ENCODE assay signal across 11 mouse cellular contexts in the genomic region with DNA sequence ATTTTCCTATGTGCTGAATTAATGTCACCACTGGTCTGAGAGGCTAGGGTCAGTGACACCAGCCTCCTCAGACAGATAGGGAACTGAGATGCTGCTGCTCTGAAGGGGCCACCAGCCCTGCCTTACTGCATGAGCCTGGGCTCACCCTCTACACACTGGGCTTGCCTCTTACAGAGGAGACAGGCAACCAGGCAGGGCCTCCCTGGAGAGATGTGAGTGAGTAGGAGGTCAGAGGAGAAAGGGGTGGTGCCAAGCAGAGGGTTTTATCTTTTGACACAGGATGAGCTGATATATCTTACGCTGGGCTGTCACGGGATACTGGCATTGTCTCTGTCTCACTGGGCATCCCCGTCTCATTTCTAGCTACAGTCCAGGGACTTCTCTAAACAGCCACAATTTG.
DNase-seq lines count a peak whose midpoint lies in the region; ATAC-seq and TF ChIP-seq lines count a peak whose summit lies in the region.
"Had no signal": no experiment of that assay in that cellular context is flagged by ENCODE, and none has a peak within 500 bp of the region (broad histone marks: within the 10 kb centered on the region; RNA-seq: fewer than 3 reads in every experiment).

No protein-coding gene starts in this region.

- peak overlapping the region; percentile 51 for H3K27ac ChIP-seq in forebrain, embryonic 10.5 days
- no peak overlapping the region for H3K27ac ChIP-seq in forebrain, embryonic 16.5 days (ENCODE audit: low read length)
- H3K27ac ChIP-seq in lung, embryonic 14.5 days (ENCODE audit: low read depth), result peak overlapping the region; percentile 63; the same call in 1 of the 2 replicates
- H3K27ac ChIP-seq in embryonic facial prominence, embryonic 15.5 days (replicated peaks), result peak overlapping the region; percentile 82
- peak overlapping the region; percentile 76 for H3K27ac ChIP-seq in liver, embryonic 16.5 days (ENCODE audit: low read length)

- H3K4me1 ChIP-seq in forebrain, embryonic 10.5 days, result peaks cover 47% of the 10 kb centered on the region
- H3K4me1 ChIP-seq in forebrain, embryonic 16.5 days (replicated peaks; ENCODE audit: control insufficient read depth, insufficient read depth, low read length), result no peaks in the 10 kb centered on the region
- peaks cover 16% of the 10 kb centered on the region; the same call in 1 of the 2 replicates for H3K4me1 ChIP-seq in lung, embryonic 14.5 days (ENCODE audit: insufficient read depth)
- H3K4me1 ChIP-seq in embryonic facial prominence, embryonic 15.5 days, result peaks cover 40% of the 10 kb centered on the region
- peaks cover 53% of the 10 kb centered on the region for H3K4me1 ChIP-seq in liver, embryonic 16.5 days (ENCODE audit: control insufficient read depth, low read depth, low read length)

- peaks cover 88% of the 10 kb centered on the region for H3K36me3 ChIP-seq in forebrain, embryonic 10.5 days (replicated peaks)
- no peaks in the 10 kb centered on the region for H3K36me3 ChIP-seq in forebrain, embryonic 16.5 days (ENCODE audit: control insufficient read depth, insufficient read depth)
- H3K36me3 ChIP-seq in lung, embryonic 14.5 days (ENCODE audit: insufficient read depth), result peaks cover 78% of the 10 kb centered on the region
- H3K36me3 ChIP-seq in embryonic facial prominence, embryonic 15.5 days, result peaks cover 4% of the 10 kb centered on the region; the same call in 1 of the 2 replicates
- H3K36me3 ChIP-seq in liver, embryonic 16.5 days (ENCODE audit: control insufficient read depth, insufficient read depth), result no peaks in the 10 kb centered on the region

- H3K4me2 ChIP-seq in forebrain, embryonic 16.5 days (ENCODE audit: low read length), result no peak overlapping the region
- H3K4me2 ChIP-seq in lung, embryonic 14.5 days, result no peak overlapping the region
- no peak overlapping the region for H3K4me2 ChIP-seq in embryonic facial prominence, embryonic 15.5 days (replicated peaks)
- peak overlapping the region; percentile 51 for H3K4me2 ChIP-seq in liver, embryonic 16.5 days (ENCODE audit: low read depth, low read length)

- no peak overlapping the region for H3K4me3 ChIP-seq in forebrain, embryonic 10.5 days
- H3K4me3 ChIP-seq in forebrain, embryonic 16.5 days (replicated peaks; ENCODE audit: low read length), result no peak overlapping the region
- no peak overlapping the region for H3K4me3 ChIP-seq in lung, embryonic 14.5 days (ENCODE audit: low read depth, low read length)
- H3K4me3 ChIP-seq in embryonic facial prominence, embryonic 15.5 days (replicated peaks), result no peak overlapping the region
- no peak overlapping the region for H3K4me3 ChIP-seq in liver, embryonic 16.5 days (ENCODE audit: low read depth, low read length)

- H3K9me3 ChIP-seq in forebrain, embryonic 10.5 days, result no peaks in the 10 kb centered on the region; the same call in 1 of the 2 replicates
- no peaks in the 10 kb centered on the region for H3K9me3 ChIP-seq in forebrain, embryonic 16.5 days (ENCODE audit: control insufficient read depth, low read length)
- no peaks in the 10 kb centered on the region for H3K9me3 ChIP-seq in lung, embryonic 14.5 days (ENCODE audit: low read depth, low read length)
- H3K9me3 ChIP-seq in embryonic facial prominence, embryonic 15.5 days (replicated peaks), result no peaks in the 10 kb centered on the region
- H3K9me3 ChIP-seq in liver, embryonic 16.5 days (replicated peaks; ENCODE audit: control insufficient read depth, low read length), result no peaks in the 10 kb centered on the region

- 75% methylated on average over 3 of the region's 3 CpGs for WGBS in forebrain, embryonic 10.5 days
- 80% methylated on average over 3 of the region's 3 CpGs for WGBS in forebrain, embryonic 16.5 days
- WGBS in lung, embryonic 14.5 days, result 71% methylated on average over 3 of the region's 3 CpGs
- WGBS in embryonic facial prominence, embryonic 15.5 days, result 80% methylated on average over 3 of the region's 3 CpGs
- 15% methylated on average over 3 of the region's 3 CpGs for WGBS in liver, embryonic 16.5 days (ENCODE audit: insufficient replicate concordance)

- no peak for DNase-seq in forebrain, embryonic 10.5 days (ENCODE audit: extremely low spot score, low spot score)
- no peak for DNase-seq in lung, embryonic 14.5 days
- no peak for DNase-seq in lung, postnatal 25 days (ENCODE audit: low spot score)
- no peak for DNase-seq in gastrocnemius, postnatal 36 days
- DNase-seq in testis, postnatal 14 days (ENCODE audit: low spot score), result no peak
- DNase-seq: cerebellum, postnatal 36 days; gastrocnemius, postnatal 14 days had no signal

- no peak overlapping the region for H3K9ac ChIP-seq in forebrain, embryonic 16.5 days (replicated peaks; ENCODE audit: low read depth, low read length)
- no peak overlapping the region for H3K9ac ChIP-seq in lung, embryonic 14.5 days
- H3K9ac ChIP-seq in embryonic facial prominence, embryonic 15.5 days, result no peak overlapping the region
- peak overlapping the region; percentile 48 for H3K9ac ChIP-seq in liver, embryonic 16.5 days (ENCODE audit: low read depth, low read length)

- 0 out of 2 replicates have a peak, but pooled peaks cover 5% of the 10 kb centered on the region for H3K27me3 ChIP-seq in forebrain, embryonic 10.5 days (ENCODE audit: poor library complexity, severe bottlenecking)
- no peaks in the 10 kb centered on the region for H3K27me3 ChIP-seq in forebrain, embryonic 16.5 days (replicated peaks; ENCODE audit: control insufficient read depth, insufficient read depth, low read length)
- H3K27me3 ChIP-seq in lung, embryonic 14.5 days (ENCODE audit: insufficient read depth, low read length), result no peaks in the 10 kb centered on the region
- H3K27me3 ChIP-seq in embryonic facial prominence, embryonic 15.5 days, result no peaks in the 10 kb centered on the region
- no peaks in the 10 kb centered on the region for H3K27me3 ChIP-seq in liver, embryonic 16.5 days (ENCODE audit: control insufficient read depth, insufficient read depth, low read depth, low read length)

- ATAC-seq in forebrain, embryonic 16.5 days, result no peak
- ATAC-seq in lung, embryonic 14.5 days (ENCODE audit: insufficient read depth), result peak; percentile 35; the same call in 1 of the 2 replicates
- 0 out of 2 replicates have a peak, but pooled peaks have one; percentile 22 for ATAC-seq in embryonic facial prominence, embryonic 15.5 days (ENCODE audit: insufficient number of reproducible peaks, low FRiP score, low TSS enrichment, low read depth)
- peak; percentile 82 for ATAC-seq in liver, embryonic 16.5 days (ENCODE audit: low read depth)
- ATAC-seq: activated CD4-positive, CD25-positive, alpha-beta regulatory T cell, adult 4 months had no signal

- TF ChIP-seq CTCF in lung, embryonic 14.5 days (IDR thresholded peaks at IDR 0.05; ENCODE audit: low read depth), result no peak

- intact Hi-C loops in gastrocnemius, postnatal 36 days (cut with DNase I), result no loop called here
